Mouse (Mus musculus) spleen, adult 2 months (tissue): ENCODE measurements around the gene Yod1. TPM values are rescaled to one million over a fixed set of nuclear protein-coding genes. Genes with fewer than 3 reads are reported as not detected.

ENCODE experiments used
- DNase-seq, 2 experiments: peaks; one replicate each; pipeline versions ENCODE4 v3.0.0 to v3.0.0-alpha.2; 2012 to 2021; ENCODE audit warnings: low spot score in 2 of 2, low read depth in 1 of 2
- H3K27ac ChIP-seq: fragments of 200-500 bp; 2 replicates; pipeline ENCODE4 v1.5.1; 2012; ENCODE audit warnings: low read length, inconsistent platforms; ENCODE audit not compliant: insufficient read depth
- H3K27me3 ChIP-seq: fragments of 200-500 bp; 2 replicates; pipeline ENCODE4 v1.6.1; 2012; ENCODE audit warnings: mild to moderate bottlenecking, moderate library complexity, low read length, inconsistent platforms; ENCODE audit not compliant: control insufficient read depth, insufficient read depth
- H3K36me3 ChIP-seq: fragments of 200-500 bp; 2 replicates; pipeline ENCODE4 v1.6.1; 2012; ENCODE audit warnings: mild to moderate bottlenecking, low read length, inconsistent platforms; ENCODE audit not compliant: control insufficient read depth, insufficient read depth
- H3K4me1 ChIP-seq: fragments of 200-500 bp; 2 replicates; pipeline ENCODE4 v1.6.1; 2011; ENCODE audit warnings: inconsistent platforms; ENCODE audit not compliant: control insufficient read depth, insufficient read depth, insufficient read length
- H3K4me3 ChIP-seq: fragments of 200-500 bp; 2 replicates; pipeline ENCODE4 v1.5.1; 2011; ENCODE audit warnings: mild to moderate bottlenecking, inconsistent platforms; ENCODE audit not compliant: insufficient read depth, insufficient read length; ENCODE audit errors: extremely low read depth
- CTCF ChIP-seq: fragments of 200-500 bp; IDR thresholded peaks from 2 replicates; pipeline ENCODE4 v1.5.1; 2011; ENCODE audit warnings: mild to moderate bottlenecking, inconsistent platforms; ENCODE audit not compliant: insufficient read depth, insufficient read length, insufficient replicate concordance; ENCODE audit errors: extremely low read depth
- POLR2A ChIP-seq: fragments of 200-500 bp; IDR thresholded peaks from 2 replicates; pipeline ENCODE4 v1.6.1; 2011; ENCODE audit warnings: low read depth, low read length, inconsistent platforms
- WGBS: fragments of 180-500 bp; shearing (Covaris S2); methylation state at CpG from one replicate; pipeline ENCODE4 v1.1.7; 2018; 5-methylcytosine and 5-hydroxymethylcytosine counted together
- polyA plus RNA-seq: library from polyadenylated mRNA; depleted of rRNA; stranded (reverse); fragments of >200 nt; gene quantifications from 2 replicates; pipeline ENCODE4 v1.2.3, GENCODE M21; 2012

Yod1 gene
- polyA plus RNA-seq, 1 experiment = 1.6 TPM

DNA sequence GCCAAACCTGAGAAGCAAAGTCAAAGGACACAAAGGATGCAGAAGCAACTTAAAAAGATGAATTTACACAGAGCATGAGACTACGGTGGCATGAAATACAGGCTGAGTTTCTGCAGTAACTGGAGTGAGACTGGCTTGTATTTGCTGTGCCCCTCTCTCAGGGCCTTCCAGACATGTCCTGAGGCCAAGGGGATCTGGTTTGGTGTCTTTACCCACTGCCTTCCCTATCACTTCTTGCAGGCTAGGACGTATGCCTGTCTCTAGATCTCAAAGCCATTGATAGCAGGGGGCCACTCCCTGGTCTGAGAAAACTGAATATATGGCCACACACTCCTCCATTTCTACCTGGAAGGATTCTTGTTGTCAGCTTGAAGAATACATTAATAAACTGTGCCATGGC, 27.1 kb downstream of the Yod1 start:
- H3K36me3 ChIP-seq = no peaks in the 10 kb centered on the region
- DNase-seq = no peak
- H3K27me3 ChIP-seq = no peaks in the 10 kb centered on the region
- no peak overlapping the region for H3K4me3 ChIP-seq
- H3K27ac ChIP-seq = no peak overlapping the region
- H3K4me1 ChIP-seq = no peaks in the 10 kb centered on the region
- no peak for TF ChIP-seq CTCF
- TF ChIP-seq POLR2A = no peak
- 69% methylated on average over 2 of the region's 2 CpGs for WGBS

GRCm38 (mm10) chr1:130744961-130745360, 27.8 kb downstream of the Yod1 start:
- Histone ChIP-seq H3K4me1 (no peaks in the 10 kb centered on the region), H3K27me3 (no peaks in the 10 kb centered on the region), H3K36me3 (no peaks in the 10 kb centered on the region), H3K4me3 (no peak overlapping the region), H3K27ac (no peak overlapping the region)
- no peak for DNase-seq
- WGBS = 93% methylated on average over 5 of the region's 5 CpGs
- TF ChIP-seq CTCF = no peak

DNA sequence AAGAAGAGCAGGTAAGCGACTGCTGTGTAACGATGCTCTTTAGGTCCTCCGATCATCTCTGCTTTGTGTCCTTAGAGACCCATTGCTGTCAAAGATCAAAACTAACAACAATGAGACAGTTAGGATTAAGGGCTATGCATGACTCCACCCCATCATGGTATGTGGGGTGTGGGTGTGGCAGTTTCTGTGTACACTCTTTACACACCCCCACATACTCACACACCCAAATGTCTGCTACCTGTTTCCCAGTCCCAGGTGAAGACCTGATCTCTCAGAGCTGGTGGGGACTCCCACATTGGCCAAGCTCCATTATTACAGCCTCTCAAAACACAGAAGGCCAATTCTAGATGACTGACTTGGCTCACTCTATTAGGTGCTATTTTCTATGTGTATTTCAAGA, 28.5 kb downstream of the Yod1 start:
- no peak for DNase-seq
- H3K27me3 ChIP-seq = no peaks in the 10 kb centered on the region
- WGBS = 98% methylated on average over 3 of the region's 3 CpGs
- no peaks in the 10 kb centered on the region for H3K4me1 ChIP-seq
- no peak overlapping the region for H3K27ac ChIP-seq
- no peak overlapping the region for H3K4me3 ChIP-seq
- no peaks in the 10 kb centered on the region for H3K36me3 ChIP-seq
- TF ChIP-seq CTCF (no peak), POLR2A (no peak)

- H3K27ac ChIP-seq = no peak overlapping the region
- DNase-seq = no peak
- no peak overlapping the region for H3K4me3 ChIP-seq
- H3K27me3 ChIP-seq = no peaks in the 10 kb centered on the region
- no peaks in the 10 kb centered on the region for H3K36me3 ChIP-seq
- 83% methylated on average over 3 of the region's 3 CpGs for WGBS
- no peaks in the 10 kb centered on the region for H3K4me1 ChIP-seq
- no peak for TF ChIP-seq CTCF
- no peak for TF ChIP-seq POLR2A
Measured at GRCm38 (mm10) chr1:130746819-130747218, 29.7 kb downstream of the Yod1 start.

GRCm38 (mm10) chr1:130759689-130760088, 42.6 kb downstream of the Yod1 start:
- no peak for DNase-seq
- Histone ChIP-seq H3K4me1 (no peaks in the 10 kb centered on the region), H3K4me3 (no peak overlapping the region), H3K27ac (no peak overlapping the region), H3K36me3 (no peaks in the 10 kb centered on the region), H3K27me3 (no peaks in the 10 kb centered on the region)
- TF ChIP-seq POLR2A = no peak
- TF ChIP-seq CTCF = no peak
- 90% methylated on average over 9 of the region's 9 CpGs for WGBS

DNA sequence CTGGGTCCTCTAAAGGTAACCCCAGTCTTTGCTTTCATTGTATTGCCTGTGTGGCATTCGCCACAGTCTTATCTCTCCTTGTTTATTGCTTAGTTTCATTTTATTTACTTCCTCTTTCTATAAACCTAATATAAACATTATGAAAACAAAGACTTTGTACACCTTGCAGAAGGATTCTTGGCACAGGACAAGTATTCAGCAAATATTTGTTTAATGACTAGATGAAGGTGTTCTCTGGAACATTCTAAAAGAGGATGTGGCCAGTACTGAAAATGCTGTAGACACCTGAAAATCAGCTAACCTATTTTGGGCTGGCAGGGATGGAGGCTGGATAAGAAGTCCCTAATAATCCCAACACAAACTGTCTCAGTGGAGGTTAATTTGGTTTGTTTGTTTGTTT, 44.5 kb downstream of the Yod1 start:
- no peak for DNase-seq
- Histone ChIP-seq H3K27ac (no peak overlapping the region), H3K36me3 (no peaks in the 10 kb centered on the region)

DNA sequence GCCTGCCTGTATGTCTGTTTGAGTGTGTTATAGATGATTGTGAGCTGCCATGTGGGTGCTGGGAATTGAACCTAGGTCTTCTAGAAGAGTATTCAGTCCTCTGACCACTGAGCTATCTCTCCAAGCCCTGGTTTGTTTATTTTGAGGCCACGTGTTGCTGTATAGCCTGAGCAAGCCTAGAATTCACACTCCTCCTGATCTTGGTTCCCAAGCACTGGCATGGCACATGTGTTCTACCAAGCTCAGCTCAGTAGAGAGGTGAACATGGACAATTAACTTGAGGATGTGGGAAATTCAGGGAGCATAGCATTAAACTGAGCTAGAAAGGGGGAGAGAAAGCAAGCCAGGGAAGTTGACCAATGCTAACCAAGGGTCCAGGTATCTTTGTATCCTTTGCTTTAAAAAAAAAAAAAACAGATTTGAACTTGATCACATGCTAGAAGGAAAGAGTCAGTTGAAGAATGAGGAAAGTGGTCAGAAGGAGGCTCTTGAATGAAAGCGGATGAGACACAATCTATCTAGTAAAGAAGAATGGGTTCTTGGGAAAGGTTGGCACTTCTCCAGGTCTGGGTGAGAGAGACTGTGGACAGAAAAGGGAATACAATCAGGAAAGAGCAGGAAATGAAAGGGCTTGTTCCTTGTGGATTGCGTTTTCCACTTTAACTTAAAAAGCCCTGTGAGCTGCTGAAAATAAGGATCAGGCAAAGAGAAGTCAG, 45.1 kb downstream of the Yod1 start:
- DNase-seq = no peak
- Histone ChIP-seq H3K4me1 (no peaks in the 10 kb centered on the region), H3K27me3 (no peaks in the 10 kb centered on the region), H3K36me3 (no peaks in the 10 kb centered on the region), H3K27ac (no peak overlapping the region), H3K4me3 (no peak overlapping the region)
- WGBS = 88% methylated on average over 3 of the region's 3 CpGs
- TF ChIP-seq CTCF (no peak), POLR2A (no peak)

More for the DNA sequence above, 44.5 kb downstream of the Yod1 start:
- Histone ChIP-seq H3K27me3 (no peaks in the 10 kb centered on the region), H3K4me3 (no peak overlapping the region), H3K4me1 (no peaks in the 10 kb centered on the region)
- TF ChIP-seq CTCF (no peak), POLR2A (no peak)
- WGBS = 59% methylated on average over 1 of the region's 1 CpGs
